Mouse (Mus musculus): ENCODE measurements around the gene Nab1. TPM values are rescaled to one million over a fixed set of nuclear protein-coding genes. Genes with fewer than 3 reads are reported as not detected.
A peak's percentile ranks its signal among the peaks of the same experiment; 100 is the strongest.
"Not testable (repeated sequence)": the region's sequence is repeated elsewhere in the genome, so short reads cannot be mapped to it uniquely, and the experiment has no call there.

Gene Nab1
- polyA plus RNA-seq (2015; fragmentation: Nextera tagmentation; extraction: Ambion mirVana) = 15.9 and 16.0 TPM in 2 replicates

DNA sequence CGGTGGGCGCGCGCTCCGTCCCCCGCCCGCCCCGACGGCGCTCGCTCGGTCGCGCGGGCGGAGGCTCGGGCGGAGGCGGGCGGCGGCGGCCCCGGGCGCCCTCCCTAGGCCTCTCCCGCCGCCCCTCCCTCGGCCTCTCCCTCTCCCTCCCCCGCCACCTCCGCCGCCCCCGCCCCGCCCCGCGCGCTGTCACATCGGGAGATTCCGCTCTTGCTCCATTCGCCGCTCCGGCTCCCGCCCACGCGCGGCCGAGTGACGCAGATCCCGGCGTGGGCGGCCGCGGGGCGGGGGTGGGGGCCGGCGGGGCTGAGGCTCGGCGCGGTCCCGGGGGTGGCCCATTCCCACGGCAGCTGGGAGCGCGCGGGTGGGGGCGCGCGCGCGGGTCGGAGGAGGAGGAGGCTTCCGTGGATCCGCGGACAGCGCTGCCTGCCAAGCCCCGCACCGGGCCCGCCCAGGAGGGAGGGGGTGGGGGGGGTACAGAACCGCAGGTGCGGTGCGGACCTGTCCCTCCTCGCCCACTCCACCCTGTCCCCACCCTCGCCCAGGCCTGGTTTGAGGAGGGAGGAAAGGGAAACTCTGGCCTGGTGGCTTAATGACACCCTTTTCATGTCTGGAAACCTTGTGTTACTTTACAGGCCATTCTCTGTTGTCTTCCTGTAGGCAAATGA is at the start of gene Nab1:
TSS of gene Nab1 (minus strand) at position 366 of the 668 bp plus-strand sequence.
- no peaks in the 10 kb centered on the region for H3K27me3 ChIP-seq (ENCODE audit: control insufficient read depth, insufficient read depth, low read length)
- H3K4me2 ChIP-seq (ENCODE audit: low read depth, low read length) = peak within 1 kb of the TSS; percentile 86
- H3K9me3 ChIP-seq (replicated peaks; ENCODE audit: control insufficient read depth, low read length) = no peaks in the 10 kb centered on the region
- H3K4me1 ChIP-seq (ENCODE audit: control insufficient read depth, insufficient read depth, low read length) = peaks cover 14% of the 10 kb centered on the region
- no peaks in the 10 kb centered on the region for H3K36me3 ChIP-seq (ENCODE audit: control insufficient read depth, insufficient read depth)
- WGBS = under 1% methylated on average over 44 of the region's 80 CpGs
- peak within 1 kb of the TSS; percentile 96 for H3K9ac ChIP-seq (ENCODE audit: low read length)
- H3K4me3 ChIP-seq (ENCODE audit: low read length) = peak within 1 kb of the TSS; percentile 78
- peak within 1 kb of the TSS; percentile 96 for H3K27ac ChIP-seq (ENCODE audit: low read length)
- ATAC-seq (replicated peaks; ENCODE audit: extremely low read depth, insufficient read depth, low FRiP score) = peak; percentile 89

DNA sequence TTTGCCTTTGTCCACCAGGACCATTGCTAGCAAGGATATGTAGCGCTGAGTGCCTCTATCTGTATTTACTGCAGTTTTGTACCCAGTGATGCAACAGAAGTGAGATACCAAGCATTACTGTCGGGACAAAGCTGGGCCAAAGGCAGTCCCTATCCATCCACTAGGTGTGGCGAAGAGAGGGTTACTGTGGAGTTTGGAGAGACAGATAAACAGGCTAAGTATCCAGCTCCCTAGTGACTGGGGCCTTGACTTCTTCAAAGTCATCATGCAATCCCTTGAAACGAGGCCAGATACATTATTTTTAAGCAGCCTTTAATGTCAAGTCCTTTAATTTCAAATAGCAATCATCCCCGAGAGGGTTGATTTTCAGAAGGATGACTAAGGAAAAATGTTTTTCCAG is 47.0 kb upstream of the Nab1 start:
- WGBS = 74% methylated on average over 5 of the region's 5 CpGs
- Histone ChIP-seq H3K9ac (ENCODE audit: low read length) (no peak overlapping the region), H3K4me1 (ENCODE audit: control insufficient read depth, insufficient read depth, low read length) (no peaks in the 10 kb centered on the region), H3K4me2 (ENCODE audit: low read depth, low read length) (no peak overlapping the region), H3K27me3 (ENCODE audit: control insufficient read depth, insufficient read depth, low read length) (no peaks in the 10 kb centered on the region), H3K4me3 (ENCODE audit: low read length) (no peak overlapping the region), H3K27ac (ENCODE audit: low read length) (no peak overlapping the region), H3K36me3 (ENCODE audit: control insufficient read depth, insufficient read depth) (no peaks in the 10 kb centered on the region), H3K9me3 (replicated peaks; ENCODE audit: control insufficient read depth, low read length) (peaks cover 9% of the 10 kb centered on the region)
- no peak for ATAC-seq (replicated peaks; ENCODE audit: extremely low read depth, insufficient read depth, low FRiP score)

DNA sequence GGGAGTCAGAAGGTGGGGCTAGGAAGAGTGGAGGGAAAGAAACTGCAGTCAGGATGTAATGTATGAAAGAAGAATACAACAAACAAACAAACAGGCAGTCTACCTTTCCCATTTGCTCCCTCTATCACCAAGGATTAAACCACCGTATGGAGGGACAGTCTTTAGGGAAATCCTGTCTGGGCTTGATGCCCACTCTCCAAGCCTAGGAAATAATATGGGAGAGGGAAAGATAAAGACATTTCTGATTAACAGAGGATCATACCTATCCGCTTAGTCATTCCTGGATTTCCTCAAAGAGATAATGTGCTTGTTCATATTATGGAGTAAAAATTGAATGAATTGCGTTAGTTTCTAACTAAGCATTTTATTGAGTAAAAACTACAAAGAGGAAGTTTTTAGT is 46.3 kb upstream of the Nab1 start:
- ATAC-seq (replicated peaks; ENCODE audit: extremely low read depth, insufficient read depth, low FRiP score) = no peak
- 49% methylated on average over 3 of the region's 3 CpGs for WGBS

DNA sequence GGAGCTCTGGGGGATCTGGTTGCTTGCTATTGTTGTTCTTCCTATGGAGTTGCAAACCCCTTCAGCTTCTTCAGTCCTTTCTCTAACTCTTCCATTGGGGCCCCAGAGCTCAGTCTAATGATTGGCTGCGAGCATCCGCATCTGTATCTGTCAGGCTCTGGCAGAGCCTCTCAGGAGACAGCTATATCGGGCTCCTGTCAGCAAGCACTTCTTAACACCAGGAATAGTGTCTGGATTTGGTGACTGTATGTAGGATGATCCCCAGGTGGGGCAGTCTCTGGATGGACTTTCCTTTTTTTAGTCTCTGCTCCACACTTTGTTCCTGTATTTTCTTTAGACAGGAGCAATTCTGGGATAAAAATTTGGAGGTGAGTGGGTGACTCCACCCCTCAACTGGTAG is 39.6 kb upstream of the Nab1 start:
- not testable (repeated sequence) for H3K9ac ChIP-seq (ENCODE audit: low read length); H3K27me3 ChIP-seq (ENCODE audit: control insufficient read depth, insufficient read depth, low read length); H3K4me2 ChIP-seq (ENCODE audit: low read depth, low read length); H3K4me1 ChIP-seq (ENCODE audit: control insufficient read depth, insufficient read depth, low read length); H3K4me3 ChIP-seq (ENCODE audit: low read length); H3K36me3 ChIP-seq (ENCODE audit: control insufficient read depth, insufficient read depth); H3K9me3 ChIP-seq (replicated peaks; ENCODE audit: control insufficient read depth, low read length)
- 0 out of 2 replicates have a peak overlapping the region, but pooled peaks have one; percentile 19 for H3K27ac ChIP-seq (ENCODE audit: low read length)
- WGBS = 39% methylated on average over 3 of the region's 3 CpGs
- ATAC-seq (replicated peaks; ENCODE audit: extremely low read depth, insufficient read depth, low FRiP score) = peak; percentile 75

More for the DNA sequence above, 46.3 kb upstream of the Nab1 start:
- Histone ChIP-seq H3K36me3 (ENCODE audit: control insufficient read depth, insufficient read depth) (no peaks in the 10 kb centered on the region), H3K4me3 (ENCODE audit: low read length) (no peak overlapping the region), H3K9ac (ENCODE audit: low read length) (no peak overlapping the region), H3K27me3 (ENCODE audit: control insufficient read depth, insufficient read depth, low read length) (no peaks in the 10 kb centered on the region), H3K9me3 (replicated peaks; ENCODE audit: control insufficient read depth, low read length) (peaks cover 9% of the 10 kb centered on the region), H3K4me2 (ENCODE audit: low read depth, low read length) (no peak overlapping the region), H3K4me1 (ENCODE audit: control insufficient read depth, insufficient read depth, low read length) (no peaks in the 10 kb centered on the region), H3K27ac (ENCODE audit: low read length) (no peak overlapping the region)

DNA sequence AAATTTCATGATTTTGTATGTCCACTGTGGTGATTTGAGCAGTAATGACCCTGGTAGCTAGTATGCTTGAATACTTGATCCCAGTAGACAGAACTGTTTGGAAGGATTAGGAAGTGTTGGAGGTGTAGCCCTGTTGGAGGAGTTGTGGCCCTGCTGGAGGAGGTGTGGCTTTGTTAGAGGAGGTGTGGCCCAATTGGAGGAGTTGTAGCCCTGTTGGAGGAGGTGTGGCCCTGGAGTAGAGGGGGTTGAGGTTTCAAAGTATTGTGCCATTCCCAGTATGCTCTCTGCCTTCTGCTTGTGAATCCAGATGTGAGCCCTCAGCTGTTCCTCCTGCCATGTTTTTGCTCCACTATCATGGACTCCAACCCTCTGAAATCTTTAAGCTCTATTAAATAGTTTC is 29.5 kb upstream of the Nab1 start:
- Histone ChIP-seq H3K9me3 (replicated peaks; ENCODE audit: control insufficient read depth, low read length) (no peaks in the 10 kb centered on the region), H3K4me2 (ENCODE audit: low read depth, low read length) (no peak overlapping the region), H3K36me3 (ENCODE audit: control insufficient read depth, insufficient read depth) (no peaks in the 10 kb centered on the region), H3K27me3 (ENCODE audit: control insufficient read depth, insufficient read depth, low read length) (no peaks in the 10 kb centered on the region), H3K4me3 (ENCODE audit: low read length) (no peak overlapping the region), H3K9ac (ENCODE audit: low read length) (no peak overlapping the region), H3K27ac (ENCODE audit: low read length) (no peak overlapping the region), H3K4me1 (ENCODE audit: control insufficient read depth, insufficient read depth, low read length) (no peaks in the 10 kb centered on the region)
- no peak for ATAC-seq (replicated peaks; ENCODE audit: extremely low read depth, insufficient read depth, low FRiP score)

DNA sequence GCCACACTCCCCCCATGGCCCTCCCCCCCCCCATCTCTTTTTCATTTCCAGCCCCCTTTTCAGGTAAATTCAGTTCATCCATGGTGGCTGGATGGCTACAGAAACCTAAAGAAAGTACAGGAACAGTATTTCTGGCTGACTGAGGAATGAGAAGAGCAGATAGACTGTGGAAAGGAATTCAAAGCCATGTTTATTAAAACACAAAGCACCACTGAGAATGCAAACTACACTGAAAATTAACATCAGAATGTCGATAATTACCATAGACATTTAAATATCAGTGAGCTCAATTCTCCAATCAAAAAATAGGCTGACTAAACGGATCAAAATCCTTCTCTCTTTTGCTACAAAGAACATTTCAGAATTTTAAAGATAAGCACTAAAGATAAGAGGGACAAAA is 27.2 kb upstream of the Nab1 start:
- Histone ChIP-seq H3K4me2 (ENCODE audit: low read depth, low read length) (no peak overlapping the region), H3K9me3 (replicated peaks; ENCODE audit: control insufficient read depth, low read length) (no peaks in the 10 kb centered on the region), H3K4me3 (ENCODE audit: low read length) (no peak overlapping the region), H3K9ac (ENCODE audit: low read length) (no peak overlapping the region), H3K27me3 (ENCODE audit: control insufficient read depth, insufficient read depth, low read length) (no peaks in the 10 kb centered on the region), H3K27ac (ENCODE audit: low read length) (no peak overlapping the region), H3K4me1 (ENCODE audit: control insufficient read depth, insufficient read depth, low read length) (no peaks in the 10 kb centered on the region), H3K36me3 (ENCODE audit: control insufficient read depth, insufficient read depth) (no peaks in the 10 kb centered on the region)
- 52% methylated on average over 2 of the region's 2 CpGs for WGBS
- no peak for ATAC-seq (replicated peaks; ENCODE audit: extremely low read depth, insufficient read depth, low FRiP score)

DNA sequence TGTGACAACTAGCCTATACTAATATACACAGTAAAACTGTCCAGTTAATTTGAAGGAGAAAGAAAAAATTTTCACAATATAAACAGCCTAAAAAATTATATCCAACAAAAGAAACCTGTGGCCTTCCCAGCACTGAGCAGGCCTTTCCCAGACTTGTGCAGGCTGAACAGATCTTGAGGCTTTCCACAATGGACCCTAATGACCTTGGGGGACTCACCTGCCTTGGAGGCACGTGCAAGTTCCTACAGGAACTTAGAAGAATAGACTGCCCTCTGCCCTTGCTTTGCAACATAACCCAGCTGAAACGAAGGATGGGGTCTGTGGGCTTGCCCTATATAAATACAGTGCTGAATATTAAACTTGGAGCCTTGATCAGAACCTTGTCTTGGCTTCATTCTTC is 26.8 kb upstream of the Nab1 start:
- Histone ChIP-seq H3K4me2 (ENCODE audit: low read depth, low read length) (no peak overlapping the region), H3K27ac (ENCODE audit: low read length) (no peak overlapping the region), H3K4me1 (ENCODE audit: control insufficient read depth, insufficient read depth, low read length) (no peaks in the 10 kb centered on the region), H3K9ac (ENCODE audit: low read length) (no peak overlapping the region), H3K4me3 (ENCODE audit: low read length) (no peak overlapping the region), H3K27me3 (ENCODE audit: control insufficient read depth, insufficient read depth, low read length) (no peaks in the 10 kb centered on the region), H3K9me3 (replicated peaks; ENCODE audit: control insufficient read depth, low read length) (no peaks in the 10 kb centered on the region), H3K36me3 (ENCODE audit: control insufficient read depth, insufficient read depth) (no peaks in the 10 kb centered on the region)
- 77% methylated on average over 2 of the region's 2 CpGs for WGBS
- ATAC-seq (replicated peaks; ENCODE audit: extremely low read depth, insufficient read depth, low FRiP score) = no peak

DNA sequence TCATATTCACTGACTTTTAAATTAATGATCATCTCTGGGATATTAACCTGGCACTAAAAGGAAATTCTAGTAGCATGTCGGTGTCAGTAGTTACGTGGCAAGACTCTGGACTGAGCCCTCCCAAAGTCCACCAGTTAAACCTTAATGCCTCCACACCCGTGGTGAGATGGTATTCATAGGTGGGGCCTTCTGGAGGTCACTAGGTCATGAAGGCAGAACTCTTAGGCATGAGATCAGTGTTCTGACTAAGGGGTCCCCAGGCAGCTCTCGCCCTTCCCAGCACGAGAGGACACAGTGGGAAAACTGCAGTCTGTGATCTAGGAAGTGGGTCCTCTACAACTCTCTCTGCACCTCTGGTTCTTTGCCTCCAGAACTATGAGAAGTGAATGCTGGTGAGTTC is 24.2 kb upstream of the Nab1 start:
- Histone ChIP-seq H3K36me3 (ENCODE audit: control insufficient read depth, insufficient read depth) (no peaks in the 10 kb centered on the region), H3K27ac (ENCODE audit: low read length) (no peak overlapping the region), H3K9me3 (replicated peaks; ENCODE audit: control insufficient read depth, low read length) (no peaks in the 10 kb centered on the region), H3K4me2 (ENCODE audit: low read depth, low read length) (no peak overlapping the region), H3K4me1 (ENCODE audit: control insufficient read depth, insufficient read depth, low read length) (peaks cover 6% of the 10 kb centered on the region), H3K9ac (ENCODE audit: low read length) (no peak overlapping the region), H3K4me3 (ENCODE audit: low read length) (no peak overlapping the region), H3K27me3 (ENCODE audit: control insufficient read depth, insufficient read depth, low read length) (no peaks in the 10 kb centered on the region)
- 65% methylated on average over 5 of the region's 5 CpGs for WGBS
- no peak for ATAC-seq (replicated peaks; ENCODE audit: extremely low read depth, insufficient read depth, low FRiP score)

DNA sequence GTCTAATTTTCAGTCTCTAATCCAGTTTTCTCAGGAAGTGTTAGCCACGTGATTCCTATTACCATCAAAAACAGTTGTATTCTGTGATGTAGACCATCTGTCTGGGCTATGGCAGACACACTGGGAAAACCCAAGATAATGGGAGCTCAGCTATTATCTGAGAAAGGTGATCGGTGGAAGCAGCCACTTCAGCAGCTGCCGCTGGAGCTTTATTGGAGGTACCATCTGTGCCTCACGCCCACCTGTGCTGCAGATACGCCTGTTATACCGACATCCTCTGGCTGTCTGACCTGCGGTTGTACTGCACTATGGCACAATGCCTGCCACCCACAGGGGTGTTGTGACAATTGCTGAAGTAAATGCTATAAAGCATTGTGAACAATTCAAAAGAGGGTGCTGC is 23.7 kb upstream of the Nab1 start:
- H3K4me2 ChIP-seq (ENCODE audit: low read depth, low read length) = no peak overlapping the region
- ATAC-seq (replicated peaks; ENCODE audit: extremely low read depth, insufficient read depth, low FRiP score) = no peak
- peaks cover 6% of the 10 kb centered on the region for H3K4me1 ChIP-seq (ENCODE audit: control insufficient read depth, insufficient read depth, low read length)
- no peaks in the 10 kb centered on the region for H3K27me3 ChIP-seq (ENCODE audit: control insufficient read depth, insufficient read depth, low read length)
- H3K4me3 ChIP-seq (ENCODE audit: low read length) = no peak overlapping the region
- H3K9ac ChIP-seq (ENCODE audit: low read length) = no peak overlapping the region
- no peaks in the 10 kb centered on the region for H3K36me3 ChIP-seq (ENCODE audit: control insufficient read depth, insufficient read depth)
- H3K9me3 ChIP-seq (replicated peaks; ENCODE audit: control insufficient read depth, low read length) = no peaks in the 10 kb centered on the region
- 60% methylated on average over 7 of the region's 7 CpGs for WGBS
- H3K27ac ChIP-seq (ENCODE audit: low read length) = no peak overlapping the region

Measured in heart, embryonic 16.5 days (tissue).